Mouse (Mus musculus) ES-E14 (cell line): ENCODE data around the gene Fkbp5. TPM values are rescaled to one million over a fixed set of nuclear protein-coding genes. Genes with fewer than 3 reads are reported as not detected.
"Not testable (repeated sequence)": the region's sequence is repeated elsewhere in the genome, so short reads cannot be mapped to it uniquely, and the experiment has no call there.

Experiments
- DNase-seq: peaks from one replicate; pipeline ENCODE4 v3.0.0-alpha.2; 2013; ENCODE audit warnings: low read depth, low spot score
- H3K27ac ChIP-seq: 2 replicates; pipeline ENCODE4 v1.5.1; 2012; ENCODE audit warnings: low read depth, mild to moderate bottlenecking, low read length, moderate library complexity, mixed read lengths; ENCODE audit not compliant: poor library complexity, insufficient read depth, severe bottlenecking
- H3K36me3 ChIP-seq: 2 replicates; pipeline ENCODE4 v1.6.1; 2012; ENCODE audit warnings: mild to moderate bottlenecking, low read length, moderate library complexity, mixed read lengths; ENCODE audit not compliant: control insufficient read depth, poor library complexity, insufficient read depth, severe bottlenecking
- H3K4me1 ChIP-seq, 2 experiments: fragments of 150-350 bp in 1 of 2; sonication (generic) in 1 of 2; 2 replicates each; pipeline ENCODE4 v1.6.1; 2012; ENCODE audit warnings: low read length in 2 of 2, mild to moderate bottlenecking in 1 of 2, mixed read lengths in 1 of 2; ENCODE audit not compliant: control insufficient read depth in 2 of 2, insufficient read depth in 2 of 2, poor library complexity in 1 of 2
- H3K4me3 ChIP-seq, 2 experiments: fragments of 150-350 bp in 1 of 2; sonication (generic) in 1 of 2; 2 replicates each; pipeline ENCODE4 v1.5.1; 2012; ENCODE audit warnings: low read length in 2 of 2, low read depth in 1 of 2, mild to moderate bottlenecking in 1 of 2, mixed read lengths in 1 of 2; ENCODE audit not compliant: insufficient read depth in 1 of 2, poor library complexity in 1 of 2, severe bottlenecking in 1 of 2
- H3K9ac ChIP-seq: 2 replicates; pipeline ENCODE4 v1.6.1; 2012; ENCODE audit warnings: low read depth, mild to moderate bottlenecking, low read length, mixed read lengths; ENCODE audit not compliant: poor library complexity, insufficient read depth, severe bottlenecking
- H3K9me3 ChIP-seq: fragments of 150-350 bp; sonication (generic); 2 replicates; pipeline ENCODE4 v1.6.1; 2012; ENCODE audit warnings: low read depth, mild to moderate bottlenecking, low read length; ENCODE audit not compliant: control insufficient read depth, insufficient read depth
- CHD2 ChIP-seq: IDR thresholded peaks from 2 replicates; pipeline ENCODE4 v1.6.1; 2014; ENCODE audit warnings: mild to moderate bottlenecking, low read depth, low read length, inconsistent platforms
- HCFC1 ChIP-seq: IDR thresholded peaks from 2 replicates; pipeline ENCODE4 v1.6.1; 2012; ENCODE audit warnings: low read length, inconsistent platforms, borderline replicate concordance; ENCODE audit not compliant: insufficient read depth
- MAFK ChIP-seq: IDR thresholded peaks from 2 replicates; pipeline ENCODE4 v1.6.1; 2014; ENCODE audit warnings: mild to moderate bottlenecking, low read depth, low read length, inconsistent platforms; ENCODE audit not compliant: insufficient read depth
- ZC3H11A ChIP-seq: IDR thresholded peaks from 2 replicates; pipeline ENCODE4 v1.6.1; 2012; ENCODE audit warnings: low read depth, mild to moderate bottlenecking, inconsistent platforms, low read length, borderline replicate concordance
- ZNF384 ChIP-seq: IDR thresholded peaks from 2 replicates; pipeline ENCODE4 v1.6.1; 2012; ENCODE audit warnings: low read depth, low read length, inconsistent platforms
- in situ Hi-C, 2 experiments: fragments of 600-800 bp; cut with MboI; formaldehyde crosslinking; loops; one replicate each; pipeline ENCODE4 v1.15.1; 2025; ENCODE audit warnings: low sequenced_read_pairs in 2 of 2, inconsistent platforms in 1 of 2; ENCODE audit not compliant: unreplicated experiment in 2 of 2
- total RNA-seq: library from RNA; depleted of rRNA; stranded (reverse); fragments of 300-350 nt; gene quantifications from 2 replicates; pipeline ENCODE4 v1.2.3, GENCODE M21; 2012

Fkbp5 gene
- total RNA-seq, 1 experiment: 43.6 TPM

GRCm38 (mm10) chr17:28556635-28557396 lies 39.5 kb upstream of the Fkbp5 start:
- no peaks in the 10 kb centered on the region for H3K9me3 ChIP-seq
- H3K9ac ChIP-seq: no peak overlapping the region
- H3K4me1 ChIP-seq: peaks cover 3 to 24% of the 10 kb centered on the region in 2 experiments; a peak in 3 of 4 replicates
- H3K27ac ChIP-seq: no peak overlapping the region
- H3K36me3 ChIP-seq: no peaks in the 10 kb centered on the region
- no peak overlapping the region for H3K4me3 ChIP-seq
- in situ Hi-C loops: no loop called here
- DNase-seq: no peak
- TF ChIP-seq CHD2 (no peak), ZC3H11A (no peak)

- H3K4me3 ChIP-seq, DNase-seq, H3K9ac ChIP-seq, H3K27ac ChIP-seq, H3K36me3 ChIP-seq, H3K9me3 ChIP-seq, in situ Hi-C loops: not testable (repeated sequence)
- H3K4me1 ChIP-seq: peaks cover 3 to 24% of the 10 kb centered on the region in 2 experiments; a peak in 3 of 4 replicates
These were observed 36.7 kb upstream of the Fkbp5 start for GRCm38 (mm10) chr17:28554021-28554420.

- Histone ChIP-seq H3K36me3 (no peaks in the 10 kb centered on the region), H3K4me3 (no peak overlapping the region), H3K4me1 (peaks cover 3 to 28% of the 10 kb centered on the region in 2 experiments; a peak in 3 of 4 replicates), H3K27ac (no peak overlapping the region; the same call in 1 of the 2 replicates), H3K9me3 (no peaks in the 10 kb centered on the region), H3K9ac (no peak overlapping the region; the same call in 1 of the 2 replicates)
- 0 out of 2 replicates have a peak, but pooled peaks have one; percentile 41 for TF ChIP-seq MAFK
- peak; percentile 45 for TF ChIP-seq ZC3H11A
- 0 out of 2 replicates have a peak, but pooled peaks have one; percentile 13 for TF ChIP-seq CHD2
- TF ChIP-seq HCFC1: no peak
- peak; percentile 66; the same call in 1 of the 2 replicates for TF ChIP-seq ZNF384
- DNase-seq: peak; percentile 60
- in situ Hi-C loops: no loop called here
These were observed 35.9 kb upstream of the Fkbp5 start for GRCm38 (mm10) chr17:28553040-28553793.

DNA sequence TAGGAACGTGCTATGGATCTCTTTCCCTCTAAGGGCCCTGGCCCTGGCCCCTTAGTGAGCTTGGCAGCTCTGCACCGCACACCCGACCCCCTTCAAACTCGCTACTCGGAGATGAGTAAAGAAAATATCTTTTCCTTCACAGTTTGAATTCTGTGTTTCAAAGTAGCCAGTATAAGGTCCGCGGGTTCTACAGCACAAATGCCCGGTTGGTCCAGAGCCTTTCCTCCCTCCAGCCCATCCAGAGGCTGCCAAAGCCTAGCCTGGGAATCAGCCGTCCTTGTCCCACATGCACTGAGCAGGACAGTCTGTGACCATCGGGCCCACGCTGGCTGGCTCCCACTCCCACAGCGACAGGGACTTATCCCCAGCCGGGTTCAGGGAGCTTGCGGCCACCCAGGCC lies 31.8 kb upstream of the Fkbp5 start, which contains the start of gene Clpsl2:
TSS of gene Clpsl2 (plus strand) at position 301 of the 400 bp plus-strand sequence.
- Histone ChIP-seq H3K9me3 (no peaks in the 10 kb centered on the region), H3K4me1 (peaks cover 0 to 19% of the 10 kb centered on the region in 2 experiments; a peak in 2 of 4 replicates), H3K9ac (no peak within 1 kb of the TSS; the same call in 1 of the 2 replicates), H3K4me3 (peak within 1 kb of the TSS in 1 of 2 experiments; percentile 31; a peak in 1 of 4 replicates), H3K27ac (no peak within 1 kb of the TSS), H3K36me3 (no peaks in the 10 kb centered on the region)
- in situ Hi-C loops: no loop called here
- no peak for DNase-seq
- no peak for TF ChIP-seq MAFK
- no peak for TF ChIP-seq ZC3H11A
- TF ChIP-seq ZNF384: no peak
- no peak for TF ChIP-seq HCFC1
- no peak for TF ChIP-seq CHD2
